In the genomic region with DNA sequence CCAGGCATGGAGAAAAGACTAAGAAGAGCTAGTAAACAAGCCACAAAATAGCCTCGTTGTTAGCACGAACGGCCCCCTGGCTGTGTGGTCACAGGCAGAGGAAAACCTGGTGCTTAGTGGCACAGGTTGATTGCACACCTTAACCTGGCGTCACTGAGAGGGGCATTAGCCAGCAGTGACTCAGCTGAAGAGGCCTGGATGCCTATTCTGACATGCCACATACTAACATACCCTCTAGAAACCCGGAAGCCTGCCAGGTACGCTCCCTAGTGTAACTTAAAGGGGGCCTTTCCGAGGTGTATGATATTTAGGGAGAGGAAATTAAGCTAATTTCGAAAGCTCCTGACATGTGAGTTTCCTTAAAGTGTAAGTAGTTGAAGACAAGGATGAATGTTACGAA, we compare ENCODE assay signal across 20 mouse cellular contexts. TPM values are rescaled to one million over a fixed set of nuclear protein-coding genes. Genes with fewer than 3 reads are reported as not detected.
"Had no signal": no experiment of that assay in that cellular context is flagged by ENCODE, and none has a peak within 500 bp of the region (broad histone marks: within the 10 kb centered on the region; RNA-seq: fewer than 3 reads in every experiment).

No protein-coding gene starts in this region.

- H3K36me3 ChIP-seq: liver, embryonic 15.5 days; lung, embryonic 15.5 days; midbrain, embryonic 13.5 days; midbrain, embryonic 15.5 days; stomach, embryonic 15.5 days had no signal

- H3K4me2 ChIP-seq: liver, embryonic 15.5 days; lung, embryonic 15.5 days; midbrain, embryonic 11.5 days; midbrain, embryonic 13.5 days; midbrain, embryonic 15.5 days; stomach, embryonic 15.5 days had no signal

- H3K9ac ChIP-seq: liver, embryonic 15.5 days; liver, postnatal 0 days; lung, embryonic 15.5 days; midbrain, embryonic 13.5 days; midbrain, embryonic 15.5 days; stomach, embryonic 15.5 days had no signal

- H3K4me1 ChIP-seq: liver, embryonic 15.5 days; midbrain, embryonic 13.5 days; midbrain, embryonic 15.5 days had no signal

- H3K9me3 ChIP-seq: liver, embryonic 15.5 days; lung, embryonic 15.5 days; megakaryocyte, embryonic 14.5 days; midbrain, embryonic 13.5 days; midbrain, embryonic 15.5 days; stomach, embryonic 15.5 days had no signal

- DNase-seq: liver, postnatal 0 days; lung, adult 2 months; lung, postnatal 14 days; lung, postnatal 36 days; right cerebral cortex, postnatal 14 days; thymus, adult 2 months; thymus, postnatal 25 days; thymus, postnatal 4 days had no signal

- H3K4me3 ChIP-seq: liver, embryonic 15.5 days; lung, embryonic 15.5 days; megakaryocyte, embryonic 14.5 days; midbrain, embryonic 13.5 days; midbrain, embryonic 15.5 days; stomach, embryonic 15.5 days had no signal

- H3K27ac ChIP-seq: liver, embryonic 15.5 days; lung, embryonic 15.5 days; macrophage; midbrain, embryonic 13.5 days; midbrain, embryonic 15.5 days; stomach, embryonic 15.5 days; stomach, postnatal 0 days had no signal

- H3K27me3 ChIP-seq: liver, embryonic 15.5 days; lung, embryonic 15.5 days; megakaryocyte, embryonic 14.5 days; midbrain, embryonic 13.5 days; midbrain, embryonic 15.5 days; stomach, embryonic 15.5 days had no signal

- ATAC-seq: liver, postnatal 0 days; midbrain, embryonic 13.5 days; midbrain, embryonic 15.5 days had no signal

RNA-seq across cellular contexts. Expression of gene Gm20721, which starts 29.9 kb away (rescaled TPM):
- total RNA-seq: midbrain, postnatal 0 days had no signal
- polyA plus RNA-seq: lung, adult 2 months; testis, adult 2 months; urinary bladder, adult 2 months had no signal
